Mouse (Mus musculus): ENCODE data around the gene Hspa2.
"Not testable (repeated sequence)": the region's sequence is repeated elsewhere in the genome, so short reads cannot be mapped to it uniquely, and the experiment has no call there.

Hspa2 gene

DNA sequence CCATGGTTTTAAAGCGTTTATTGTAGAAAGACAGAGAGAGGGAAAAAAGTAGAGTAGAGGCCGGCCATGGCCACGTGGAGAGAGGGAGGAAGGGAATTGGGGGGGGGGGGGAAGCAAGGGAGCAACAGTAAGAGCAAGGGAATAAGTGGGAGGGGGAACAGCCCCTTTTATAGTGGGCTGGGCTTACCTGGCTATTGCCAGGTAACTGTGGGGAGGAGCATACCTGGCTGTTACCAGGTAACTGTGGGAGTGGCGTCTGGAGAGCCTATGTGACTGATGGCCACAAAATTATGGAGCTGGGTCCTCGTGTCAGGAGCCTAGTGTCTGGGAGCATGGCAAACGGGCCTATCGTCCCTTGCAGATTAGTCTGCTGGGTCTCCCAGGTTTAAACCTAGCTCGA, 31.6 kb downstream of the Hspa2 start:
- no peak for DNase-seq

DNA sequence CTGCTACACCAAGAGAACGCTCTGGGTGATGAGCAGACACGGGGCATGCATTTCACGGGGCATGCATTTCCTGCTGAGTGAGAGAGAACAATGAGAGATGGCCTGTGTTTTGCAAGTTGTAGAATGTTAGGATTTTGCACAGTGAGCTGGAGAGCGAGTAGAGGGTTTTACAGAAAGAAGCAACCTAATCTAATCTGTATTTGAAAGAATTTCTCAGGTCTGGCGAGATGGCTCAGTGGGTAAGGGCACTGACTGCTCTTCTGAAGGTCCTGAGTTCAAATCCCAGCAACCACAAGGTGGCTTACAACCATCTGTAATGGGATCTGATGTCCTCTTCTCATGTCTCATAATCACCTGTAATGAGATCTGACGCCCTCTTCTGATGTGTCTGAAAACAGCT, 39.5 kb downstream of the Hspa2 start:
- DNase-seq = not testable (repeated sequence)

DNA sequence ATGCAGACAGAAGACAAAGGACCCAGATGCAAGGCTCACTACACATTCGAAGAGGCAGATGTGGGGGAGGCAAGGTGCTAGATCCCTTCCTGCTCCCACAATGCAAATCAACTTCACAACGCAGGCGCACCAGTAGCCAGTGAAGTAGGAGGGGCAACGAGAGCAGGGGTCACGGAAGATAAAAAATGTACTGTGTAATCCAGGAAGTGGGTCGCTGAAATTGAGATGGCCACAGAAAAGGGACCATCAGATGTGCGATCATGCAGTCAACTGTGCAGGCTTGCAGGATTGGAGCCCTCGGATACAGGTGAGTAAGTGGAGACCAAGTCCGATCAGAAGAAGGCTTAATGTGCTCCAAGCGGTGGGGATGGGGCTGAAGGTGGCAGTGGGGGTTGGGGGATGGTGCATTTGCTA, 40.4 kb downstream of the Hspa2 start:
- DNase-seq = no peak

DNA sequence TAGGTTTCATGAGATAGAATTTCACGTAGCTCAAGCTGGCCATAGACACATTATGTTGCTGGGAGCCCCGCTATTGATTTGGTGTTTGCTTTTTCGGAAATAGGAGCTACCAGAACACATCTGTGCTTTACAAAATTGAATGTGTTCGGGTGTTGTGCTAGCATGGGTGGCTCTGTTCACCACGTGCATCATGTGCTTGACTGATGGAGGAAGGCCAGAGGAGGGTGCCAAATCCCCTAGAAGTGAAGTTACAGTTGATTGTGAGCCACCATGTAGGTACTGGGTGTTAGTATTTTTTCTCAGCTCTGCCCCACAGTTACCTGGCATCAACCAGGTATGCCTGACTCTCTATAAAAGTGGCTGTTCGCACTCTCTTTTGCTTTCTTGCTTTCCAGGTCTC, 40.9 kb downstream of the Hspa2 start:
- no peak for DNase-seq

DNA sequence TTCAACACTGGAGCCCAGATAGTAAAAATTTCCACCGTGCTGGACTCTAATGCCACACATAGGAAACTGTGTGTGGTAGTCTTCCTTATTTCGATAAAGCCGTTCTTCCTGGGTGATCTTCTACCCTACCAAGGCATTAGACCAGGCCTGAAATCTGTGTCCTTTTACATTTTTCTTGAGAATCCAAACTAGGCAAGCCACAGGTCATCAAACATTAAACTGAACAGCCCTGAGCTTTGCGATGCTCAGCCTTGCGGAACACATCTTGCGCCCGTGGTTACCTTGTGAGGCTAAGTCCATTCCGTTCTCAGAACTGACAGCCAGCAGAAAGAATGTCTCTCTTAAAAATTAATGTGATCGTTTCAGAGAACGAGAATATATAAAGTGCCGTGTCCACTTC, 42.2 kb downstream of the Hspa2 start:
- DNase-seq = no peak

DNA sequence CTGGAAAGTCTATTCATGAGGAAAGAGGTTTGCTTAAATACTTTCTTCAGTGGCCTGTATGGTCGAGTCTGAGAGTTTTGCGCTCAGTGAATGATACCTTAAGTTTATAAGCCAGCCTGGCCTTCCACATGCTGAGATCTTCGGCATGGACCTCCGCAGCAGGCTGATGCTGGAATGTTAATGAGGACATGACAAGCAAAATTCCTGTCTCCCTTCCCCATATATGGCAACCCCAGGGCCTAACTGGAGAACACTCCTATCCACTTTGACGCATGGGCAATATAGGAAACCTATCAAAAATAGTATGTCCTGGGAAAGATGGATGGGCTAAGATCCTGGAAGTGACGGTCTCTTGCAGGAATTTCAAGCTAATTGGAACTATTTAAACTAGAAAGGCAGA, 44.2 kb downstream of the Hspa2 start:
- DNase-seq = no peak

DNA sequence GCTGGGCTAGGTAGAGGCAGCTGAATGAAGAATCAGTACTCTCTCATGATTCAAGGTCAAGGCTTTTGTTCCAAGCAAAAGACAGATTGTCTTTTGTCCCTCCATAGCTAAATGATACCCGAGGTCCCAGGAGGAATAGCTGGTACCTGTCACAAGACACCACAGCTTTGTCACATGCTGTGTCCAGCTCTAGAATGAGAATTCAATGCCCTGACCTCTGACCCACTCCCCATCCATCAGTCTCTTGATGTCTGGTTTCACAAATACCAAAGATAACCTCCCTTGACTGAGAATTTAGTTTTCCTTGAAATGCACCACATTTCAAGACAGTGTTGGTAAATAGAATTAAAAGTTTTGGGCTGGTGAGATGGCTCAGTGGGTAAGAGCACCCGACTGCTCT, 48.2 kb downstream of the Hspa2 start:
- peak; percentile 57 for DNase-seq

Data from embryo, embryonic 11 days (tissue).